Mouse (Mus musculus): ENCODE data around the gene Rcan3.

Rcan3 gene

DNA sequence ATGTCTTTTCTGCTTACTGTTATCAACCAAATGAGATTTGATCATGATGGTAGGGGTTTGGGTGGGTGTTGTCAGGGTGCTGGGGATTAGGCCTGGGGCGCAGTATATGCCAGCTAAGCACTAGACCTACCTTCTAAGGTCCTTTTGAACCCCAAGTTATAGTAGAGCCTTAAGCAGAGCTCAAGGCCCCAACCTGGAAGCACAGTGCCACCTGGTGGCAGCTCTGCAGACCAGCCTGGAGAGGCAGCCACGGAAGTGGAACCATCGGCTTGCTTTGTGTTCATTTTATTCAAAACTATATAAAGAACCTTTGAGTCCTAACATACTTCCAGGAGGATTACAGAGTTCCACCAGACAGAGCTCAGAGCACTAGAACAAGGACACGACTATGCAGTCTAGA, 22.0 kb downstream of the Rcan3 start:
- WGBS: 26% methylated on average over 4 of the region's 4 CpGs

DNA sequence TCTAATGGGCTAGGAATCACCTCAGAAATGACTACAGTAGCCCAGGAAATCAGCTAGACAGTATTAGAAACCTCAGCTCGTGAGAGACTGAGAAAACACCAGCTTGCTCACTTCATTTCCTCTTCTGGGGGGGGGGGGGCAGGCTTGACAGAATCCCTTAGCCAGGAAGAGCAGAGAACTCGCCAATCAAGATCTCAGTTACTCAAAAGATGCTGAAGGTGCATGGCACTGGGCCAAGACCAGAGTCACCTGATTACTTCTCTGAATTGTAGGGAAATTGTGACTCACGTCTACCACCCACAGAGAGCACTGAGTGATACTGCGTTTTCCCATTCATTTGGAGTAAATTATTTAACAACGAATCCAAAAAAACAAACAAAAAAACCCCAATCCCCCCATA, 27.5 kb downstream of the Rcan3 start:
- 34% methylated on average over 5 of the region's 5 CpGs for WGBS

DNA sequence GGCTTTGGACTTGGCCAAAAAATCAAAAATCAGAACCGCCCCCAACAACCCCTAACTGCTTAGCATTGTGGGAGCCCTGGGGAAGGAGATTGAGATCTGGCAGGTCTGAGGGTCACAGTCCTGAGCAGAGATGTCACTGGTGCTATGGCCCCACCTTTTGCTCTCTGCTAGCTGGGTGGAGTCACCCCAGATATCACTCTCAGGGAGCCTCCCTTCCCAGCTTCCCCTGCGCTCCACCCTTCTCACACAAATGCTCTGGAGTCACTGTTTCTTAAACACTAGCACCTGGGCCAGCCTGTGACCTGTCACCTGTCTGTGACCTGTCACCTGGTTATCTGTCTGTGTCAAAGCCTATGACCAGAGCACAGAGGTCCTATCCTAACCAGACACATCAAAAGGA, 28.7 kb downstream of the Rcan3 start:
- 98% methylated on average over 2 of the region's 2 CpGs for WGBS

DNA sequence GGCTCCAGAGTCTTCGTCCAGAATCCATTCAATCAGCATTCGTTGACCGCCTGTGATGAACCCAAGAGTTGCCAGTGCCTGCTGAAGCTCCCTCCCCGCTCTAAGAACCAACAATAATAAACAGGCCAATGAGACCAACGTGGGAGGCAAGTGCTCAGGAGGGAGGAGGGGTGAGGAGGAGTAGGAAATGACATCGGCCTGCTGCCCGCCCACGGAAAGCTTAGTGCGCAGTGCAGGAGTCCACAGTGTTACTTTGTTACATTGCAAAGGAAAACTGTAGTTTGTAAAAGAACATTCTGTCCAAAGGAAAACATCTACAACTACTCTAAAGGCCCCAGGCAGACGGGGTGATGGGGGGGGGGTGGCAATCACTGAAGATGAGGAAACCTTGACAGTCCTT, 29.6 kb downstream of the Rcan3 start:
- WGBS: 76% methylated on average over 10 of the region's 10 CpGs

DNA sequence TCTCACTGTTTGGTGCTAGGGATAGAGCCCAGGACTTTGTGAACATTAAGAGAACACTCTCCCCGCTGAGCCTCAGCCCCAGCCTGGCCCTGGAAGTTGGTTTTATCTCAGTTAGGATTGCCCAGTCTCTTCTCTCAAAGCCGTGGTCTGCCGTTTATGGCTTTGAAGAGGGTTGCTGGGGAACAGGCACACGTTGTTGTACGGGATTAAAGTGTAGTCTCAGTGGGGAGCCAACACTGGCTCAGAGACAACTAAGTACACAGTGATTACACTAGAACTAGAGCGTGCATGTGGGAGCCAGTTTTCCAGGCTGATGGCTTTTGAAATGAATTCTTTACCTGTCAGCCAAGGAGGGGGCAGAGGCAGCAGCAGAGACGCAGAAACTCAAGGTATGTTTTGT, 31.8 kb downstream of the Rcan3 start:
- WGBS: 42% methylated on average over 7 of the region's 7 CpGs

DNA sequence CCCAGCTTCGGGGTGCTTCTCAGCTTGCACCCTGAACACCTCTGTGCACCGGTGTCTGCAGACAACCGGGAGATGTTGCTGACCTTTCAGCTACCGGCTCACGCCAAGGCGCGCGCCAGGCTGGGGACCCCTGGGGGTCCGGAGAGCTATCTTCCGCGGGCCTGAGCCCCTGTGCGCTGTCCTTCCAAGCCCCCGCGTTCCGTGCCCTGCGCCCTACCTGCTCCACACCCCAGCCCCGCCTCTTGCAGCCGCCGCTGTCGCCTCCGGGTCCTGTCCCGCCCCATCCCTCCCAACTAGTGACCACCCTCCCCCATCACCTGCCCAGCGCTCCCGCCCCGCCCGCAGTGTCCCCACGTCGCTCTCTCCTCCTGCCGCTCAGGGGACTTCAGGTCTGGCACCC, 35.7 kb downstream of the Rcan3 start, which contains the start of gene Ncmap:
Gene Ncmap, minus strand, starts transcription at position 237 of the 400 bp plus-strand sequence.
- 3% methylated on average over 29 of the region's 29 CpGs for WGBS

DNA sequence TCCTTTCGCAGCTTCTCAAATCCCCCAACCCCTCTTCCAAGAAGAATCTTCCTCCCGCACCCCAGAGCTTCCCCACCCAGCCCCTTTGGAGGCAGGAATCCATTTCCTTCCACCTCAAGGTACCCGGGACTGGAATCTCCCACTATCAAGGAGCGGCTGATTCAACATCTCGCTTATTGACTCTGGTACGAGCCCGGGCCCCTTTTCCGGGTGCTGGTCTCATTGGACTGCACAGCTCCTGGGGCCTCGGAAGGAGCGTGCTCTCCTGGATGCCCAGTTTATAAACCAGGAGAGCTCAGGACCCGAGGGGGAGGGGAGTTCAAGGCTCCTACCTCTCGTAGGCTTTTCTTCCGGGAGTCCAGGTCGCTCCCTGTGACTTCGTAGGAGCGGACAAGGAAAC, 36.1 kb downstream of the Rcan3 start:
- 29% methylated on average over 16 of the region's 16 CpGs for WGBS

DNA sequence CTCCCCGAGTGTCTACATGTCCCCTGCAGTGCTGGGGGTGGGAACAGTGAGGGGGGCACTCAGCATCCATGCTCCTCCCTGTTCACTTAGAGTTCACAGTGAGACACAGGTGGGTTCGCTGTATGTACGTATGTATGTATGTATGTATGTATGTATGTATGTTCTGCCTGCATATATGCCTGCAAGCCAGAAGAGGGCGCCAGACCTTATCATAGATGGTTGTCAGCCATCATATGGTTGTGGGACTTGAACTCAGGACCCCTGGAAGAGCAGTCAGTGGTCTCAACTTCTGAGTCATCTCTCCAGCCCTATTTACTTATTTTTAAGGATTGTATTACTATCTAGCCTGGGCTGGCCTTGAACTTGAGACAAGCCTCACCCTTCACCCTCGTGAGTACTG, 37.4 kb downstream of the Rcan3 start:
- 92% methylated on average over 5 of the region's 5 CpGs for WGBS

DNA sequence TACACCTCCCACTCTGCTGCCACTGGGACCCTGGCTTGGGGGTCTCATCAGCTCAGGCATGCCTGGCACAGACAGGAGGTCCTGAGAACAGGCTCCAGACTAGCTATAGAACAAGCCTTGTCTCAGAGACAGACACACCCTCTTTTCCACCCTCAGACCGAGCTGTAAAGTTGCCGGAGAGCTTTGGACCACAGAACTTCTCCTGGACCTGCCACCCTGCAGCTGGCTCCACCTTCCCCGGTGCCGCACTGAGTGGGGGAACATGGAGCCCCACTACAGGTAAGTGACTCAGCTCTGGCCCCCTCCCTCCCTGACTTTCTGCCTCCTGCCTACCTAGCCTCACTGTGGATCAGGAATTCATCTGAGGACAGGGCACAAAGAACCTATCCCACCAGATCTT, 38.3 kb downstream of the Rcan3 start:
- WGBS: 90% methylated on average over 4 of the region's 4 CpGs

DNA sequence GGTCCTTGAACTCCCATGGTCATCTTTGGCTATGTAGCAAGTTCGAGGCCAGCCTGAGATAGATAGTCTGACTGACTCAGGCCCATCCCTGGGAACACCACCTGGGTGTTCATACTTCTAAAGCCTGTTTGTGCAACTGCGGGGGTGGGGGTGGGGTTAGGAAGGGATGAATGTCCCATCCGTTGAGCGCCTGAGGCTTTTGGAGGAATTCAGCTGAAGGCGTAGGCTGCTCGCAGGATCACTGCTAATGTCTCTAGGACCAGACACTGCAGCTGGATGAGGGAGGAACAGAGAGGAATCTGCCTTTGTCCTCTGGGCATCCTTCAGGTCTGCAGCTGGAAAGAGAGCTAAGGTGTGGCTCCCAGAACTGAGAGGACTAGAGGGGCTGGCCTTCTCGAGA, 39.0 kb downstream of the Rcan3 start:
- WGBS: 87% methylated on average over 7 of the region's 7 CpGs

DNA sequence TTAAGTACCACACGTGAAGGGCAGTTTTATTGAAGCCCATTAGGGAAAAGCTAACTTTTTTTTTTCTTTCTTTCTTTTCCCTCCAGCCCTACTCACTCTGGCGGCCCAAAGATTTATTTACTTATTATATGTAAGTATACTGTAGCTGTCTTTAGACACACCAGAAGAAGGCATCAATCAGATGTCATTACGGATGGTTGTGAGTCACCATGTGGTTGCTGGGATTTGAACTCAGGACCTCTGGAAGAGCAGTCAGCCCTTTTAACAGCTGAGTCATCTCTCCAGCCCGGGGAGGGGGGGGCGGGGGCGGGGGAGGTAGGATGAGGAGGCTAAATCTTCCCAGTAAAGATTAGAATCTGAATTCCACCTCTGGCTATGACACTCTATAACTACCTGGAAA, 40.3 kb downstream of the Rcan3 start:
- WGBS: 80% methylated on average over 6 of the region's 6 CpGs

DNA sequence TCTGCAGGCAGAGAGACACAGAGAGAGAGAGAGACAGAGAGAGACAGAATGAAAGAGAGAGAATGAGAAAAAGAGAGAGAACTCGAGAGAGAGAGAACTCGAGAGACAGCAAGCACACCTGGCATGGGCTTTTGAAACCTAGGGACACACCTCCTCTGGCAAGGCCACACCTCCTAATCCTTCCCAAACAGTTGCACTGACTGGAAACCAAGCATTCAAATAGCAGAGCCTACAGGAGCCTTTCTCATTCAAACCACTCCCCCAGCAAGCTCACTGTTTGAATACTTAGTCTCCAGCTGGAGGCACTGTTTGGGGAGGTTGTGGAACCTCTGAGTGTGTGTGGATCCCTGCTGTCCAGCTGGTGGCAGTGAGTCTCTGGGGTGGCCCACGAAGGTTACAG, 40.9 kb downstream of the Rcan3 start:
- WGBS: 89% methylated on average over 3 of the region's 3 CpGs

DNA sequence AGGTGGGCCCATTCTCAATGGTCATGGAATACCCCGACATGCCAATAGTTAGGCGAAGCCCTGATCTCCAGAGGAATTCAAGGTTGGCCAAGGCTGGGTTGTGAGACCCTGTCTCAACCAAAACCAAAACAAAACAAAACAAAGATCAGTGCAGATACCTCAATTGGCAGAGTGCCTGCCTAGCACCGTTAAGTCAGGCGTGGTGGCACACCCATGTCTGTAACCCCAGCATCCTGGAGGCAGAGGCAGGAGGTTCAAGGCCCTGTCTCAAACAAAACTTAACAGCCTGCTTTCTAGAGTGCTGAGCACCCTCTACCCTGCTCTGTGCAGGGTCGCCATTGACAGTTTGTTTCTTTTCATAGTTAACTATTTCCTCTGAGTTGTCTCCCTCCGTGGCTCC, 42.6 kb downstream of the Rcan3 start:
- WGBS: 72% methylated on average over 6 of the region's 6 CpGs

DNA sequence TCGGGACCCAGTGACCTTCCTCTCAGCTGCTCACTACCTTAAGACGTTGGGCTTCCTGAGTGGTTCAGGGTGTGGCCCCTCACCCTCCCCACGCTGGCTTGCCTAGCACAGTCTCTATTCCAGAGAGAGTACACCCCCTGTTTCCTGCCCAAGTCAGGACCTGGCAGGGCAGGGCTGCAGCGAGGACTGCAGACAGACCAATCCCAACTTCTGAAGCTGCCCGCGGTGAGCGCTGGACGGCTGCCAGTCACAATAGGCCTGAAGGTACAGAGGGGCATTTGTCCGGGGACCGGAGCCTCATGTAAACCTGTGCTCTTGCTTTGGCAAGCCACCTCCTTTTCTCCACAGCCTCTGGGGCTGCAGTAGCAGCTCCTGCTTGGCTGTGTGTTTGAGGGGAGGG, 48.0 kb downstream of the Rcan3 start:
- 20% methylated on average over 10 of the region's 10 CpGs for WGBS

DNA sequence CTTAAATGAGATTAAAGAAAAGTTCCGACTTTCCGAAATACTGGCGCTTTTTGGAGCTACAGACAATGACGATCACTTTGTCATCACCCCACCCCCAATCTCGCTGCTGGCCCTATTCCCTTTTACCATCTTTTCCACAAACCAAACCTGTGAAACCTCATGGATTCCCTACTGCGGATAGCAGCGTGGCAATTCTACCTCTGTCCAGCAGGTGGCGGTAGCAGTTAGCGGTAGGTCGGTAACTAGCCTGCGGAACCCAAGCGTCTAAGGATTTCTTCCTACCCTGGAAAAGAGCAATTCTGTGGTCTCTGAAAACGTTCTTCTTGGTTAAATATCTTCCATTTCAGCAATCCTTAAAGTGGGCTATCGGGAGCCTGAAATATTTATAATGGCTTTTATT, 51.3 kb downstream of the Rcan3 start:
- WGBS: 3% methylated on average over 14 of the region's 14 CpGs

DNA sequence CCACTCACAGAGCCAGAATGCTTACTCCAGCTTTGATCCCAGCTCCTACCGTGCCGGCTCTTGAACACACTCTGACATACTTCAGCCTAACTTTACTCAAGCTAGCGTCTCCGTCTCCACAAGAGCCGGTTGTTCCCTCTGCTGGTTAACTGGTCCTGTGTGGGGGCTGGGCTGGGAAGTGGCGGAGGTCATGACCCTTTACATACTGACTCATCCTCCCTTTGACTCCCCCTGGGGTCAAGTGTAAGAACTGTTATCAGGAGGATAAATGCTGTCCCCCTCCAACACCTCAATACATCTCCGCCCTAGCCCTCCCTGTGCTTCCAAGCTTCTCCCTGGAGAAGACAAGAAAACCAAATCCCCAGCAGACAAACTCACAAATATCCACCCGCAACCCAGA, 52.3 kb downstream of the Rcan3 start:
- WGBS: 77% methylated on average over 8 of the region's 8 CpGs

DNA sequence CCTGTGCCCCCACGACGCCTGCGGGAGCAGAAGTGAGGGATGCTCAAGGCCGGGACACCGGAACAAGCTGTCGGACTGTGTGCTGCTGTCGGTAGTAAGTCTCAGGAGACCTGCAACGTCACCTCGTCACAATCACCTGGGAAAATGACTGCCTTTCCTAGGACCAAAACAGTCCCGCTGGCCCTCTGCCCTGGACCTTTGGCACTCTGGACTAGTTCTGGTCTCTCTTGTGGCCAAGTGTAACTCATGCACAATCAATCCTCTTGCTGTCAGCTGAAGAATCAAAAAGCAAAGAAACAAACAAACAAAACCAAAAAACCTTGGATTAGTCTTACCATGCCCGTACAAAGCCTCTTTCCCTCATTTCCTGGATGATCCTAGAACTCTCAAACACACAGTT, 56.4 kb downstream of the Rcan3 start:
- 90% methylated on average over 11 of the region's 11 CpGs for WGBS

DNA sequence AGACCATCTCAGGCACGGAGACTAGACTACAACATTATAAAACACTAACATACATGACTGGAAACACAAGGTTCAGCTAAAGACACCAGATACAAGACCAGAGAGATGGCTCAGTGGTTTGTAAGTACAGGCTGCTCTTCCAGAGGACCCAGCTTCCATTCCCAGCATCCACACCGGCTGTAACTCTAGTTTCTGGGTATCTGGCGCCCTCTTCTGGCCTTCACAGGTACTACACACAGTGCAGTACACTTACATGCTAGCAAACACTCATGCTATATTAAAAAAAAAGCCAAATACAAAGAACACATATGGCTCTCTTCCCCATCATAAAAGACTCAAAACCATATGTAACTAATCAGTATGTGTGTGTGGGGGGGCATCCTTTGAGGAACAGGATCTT, 58.2 kb downstream of the Rcan3 start:
- WGBS: 68% methylated on average over 3 of the region's 3 CpGs

DNA sequence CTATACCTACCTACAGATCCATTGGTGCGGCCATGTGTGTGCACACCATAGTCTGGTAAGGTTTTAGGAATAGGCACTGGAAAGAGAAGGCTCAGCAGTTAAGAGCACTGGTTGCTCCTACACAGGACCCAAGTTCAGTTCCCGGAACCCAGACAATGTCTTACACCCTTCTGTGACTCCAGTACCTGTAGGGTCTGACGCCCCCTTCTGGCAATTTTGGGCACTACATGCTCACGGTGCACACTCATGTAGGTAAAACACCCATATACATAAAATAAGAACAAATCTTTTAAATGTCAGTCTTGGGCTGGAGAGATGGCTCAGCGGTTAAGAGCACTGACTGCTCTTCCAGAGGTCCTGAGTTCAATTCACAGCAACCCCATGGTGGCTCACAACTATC, 60.4 kb downstream of the Rcan3 start:
- 82% methylated on average over 5 of the region's 5 CpGs for WGBS

DNA sequence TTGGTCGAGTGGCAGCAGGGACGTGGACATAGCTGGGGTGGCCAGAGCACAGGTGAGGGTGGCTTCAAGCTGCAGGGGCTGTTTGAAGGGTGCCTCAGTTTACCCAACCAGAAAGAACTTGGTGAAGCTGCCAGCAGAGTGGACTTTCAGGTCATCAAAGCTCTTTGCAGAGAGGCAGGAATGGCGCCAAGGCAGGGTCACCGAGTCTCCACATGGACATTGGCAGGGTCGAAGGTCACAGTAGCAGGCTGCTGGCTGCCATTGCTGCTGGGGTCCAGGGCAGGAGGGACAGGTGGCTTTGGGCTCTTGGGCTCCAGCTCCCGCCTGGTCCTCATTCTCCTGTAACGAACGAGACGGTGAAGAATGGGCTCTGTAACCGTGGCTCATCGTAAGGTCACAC, 63.3 kb downstream of the Rcan3 start:
- WGBS: 90% methylated on average over 11 of the region's 11 CpGs

DNA sequence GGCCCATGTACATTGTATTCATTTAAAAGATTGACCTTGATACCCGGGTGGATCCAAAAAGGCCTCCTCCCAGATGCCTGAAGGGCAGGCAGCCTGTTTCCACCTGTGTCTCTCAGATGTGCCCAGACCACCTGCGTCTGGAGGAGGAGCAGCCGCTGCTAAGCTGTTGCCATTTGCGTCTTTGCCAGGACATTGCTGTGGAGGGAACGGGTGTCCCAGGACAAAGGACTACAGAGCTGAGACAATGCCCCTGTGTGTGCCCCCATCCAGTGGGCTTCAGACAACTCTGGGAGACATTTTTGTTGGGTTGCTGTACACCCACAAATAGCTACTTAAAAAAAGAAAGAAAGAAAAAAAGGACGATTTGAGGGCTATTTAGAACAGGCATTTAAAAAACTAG, 70.8 kb downstream of the Rcan3 start:
- WGBS: 40% methylated on average over 6 of the region's 6 CpGs

All from cerebral cortex, adult 2 months (tissue).